Mouse (Mus musculus): ENCODE data around the gene Mad2l1bp. TPM values are rescaled to one million over a fixed set of nuclear protein-coding genes. Genes with fewer than 3 reads are reported as not detected.
A peak's percentile ranks its signal among the peaks of the same experiment; 100 is the strongest.

Gene Mad2l1bp
- polyA plus RNA-seq, 1 experiment from 2014 or later, result 28.1 TPM

DNA sequence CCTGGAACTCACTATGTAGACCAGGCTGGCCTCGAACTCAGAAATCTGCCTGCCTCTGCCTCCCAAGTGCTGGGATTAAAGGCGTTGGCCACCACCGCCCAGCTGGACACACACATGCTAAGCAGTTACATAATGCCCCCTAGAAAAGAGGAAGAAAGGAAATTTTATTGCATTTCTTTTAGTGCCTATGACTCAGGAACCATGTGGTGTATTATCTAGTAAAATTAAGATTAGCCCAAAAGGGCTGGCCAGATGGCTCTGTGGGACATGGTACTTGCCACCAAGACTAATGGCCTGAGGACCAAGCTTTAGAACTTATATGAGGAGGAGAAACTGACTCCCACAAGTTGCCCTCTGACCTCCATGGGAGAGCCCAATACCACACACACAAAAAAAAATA lies 13.5 kb downstream of the Mad2l1bp start:
- WGBS, result 91% methylated on average over 3 of the region's 3 CpGs
- Histone ChIP-seq H3K27me3 (replicated peaks; ENCODE audit: control insufficient read depth, insufficient read depth, low read length) (no peaks in the 10 kb centered on the region), H3K4me1 (ENCODE audit: control insufficient read depth, insufficient read depth, low read length) (peaks cover 13% of the 10 kb centered on the region), H3K4me3 (ENCODE audit: low read depth, low read length) (no peak overlapping the region), H3K9me3 (ENCODE audit: control insufficient read depth, low read length) (no peaks in the 10 kb centered on the region), H3K9ac (ENCODE audit: low read depth, low read length) (no peak overlapping the region), H3K36me3 (ENCODE audit: control insufficient read depth, insufficient read depth, low read length) (no peaks in the 10 kb centered on the region), H3K27ac (replicated peaks; ENCODE audit: low read depth, low read length) (no peak overlapping the region), H3K4me2 (ENCODE audit: low read depth, low read length) (no peak overlapping the region)
- DNase-seq (ENCODE audit: low spot score) (no peak), ATAC-seq (ENCODE audit: low read depth) (no peak)

GRCm38 (mm10) chr17:46138563-46139236 lies 14.7 kb downstream of the Mad2l1bp start:
- H3K4me1 ChIP-seq (ENCODE audit: control insufficient read depth, insufficient read depth, low read length), result peaks cover 7% of the 10 kb centered on the region; the same call in 1 of the 2 replicates
- no peak overlapping the region for H3K9ac ChIP-seq (ENCODE audit: low read depth, low read length)
- H3K9me3 ChIP-seq (ENCODE audit: control insufficient read depth, low read length), result no peaks in the 10 kb centered on the region
- no peaks in the 10 kb centered on the region for H3K36me3 ChIP-seq (ENCODE audit: control insufficient read depth, insufficient read depth, low read length)
- no peak overlapping the region for H3K4me2 ChIP-seq (ENCODE audit: low read depth, low read length)
- 69% methylated on average over 8 of the region's 8 CpGs for WGBS
- ATAC-seq (ENCODE audit: low read depth) (no peak), DNase-seq (ENCODE audit: low spot score) (no peak)
- no peak overlapping the region for H3K27ac ChIP-seq (replicated peaks; ENCODE audit: low read depth, low read length)
- no peaks in the 10 kb centered on the region for H3K27me3 ChIP-seq (replicated peaks; ENCODE audit: control insufficient read depth, insufficient read depth, low read length)
- no peak overlapping the region for H3K4me3 ChIP-seq (ENCODE audit: low read depth, low read length)

DNA sequence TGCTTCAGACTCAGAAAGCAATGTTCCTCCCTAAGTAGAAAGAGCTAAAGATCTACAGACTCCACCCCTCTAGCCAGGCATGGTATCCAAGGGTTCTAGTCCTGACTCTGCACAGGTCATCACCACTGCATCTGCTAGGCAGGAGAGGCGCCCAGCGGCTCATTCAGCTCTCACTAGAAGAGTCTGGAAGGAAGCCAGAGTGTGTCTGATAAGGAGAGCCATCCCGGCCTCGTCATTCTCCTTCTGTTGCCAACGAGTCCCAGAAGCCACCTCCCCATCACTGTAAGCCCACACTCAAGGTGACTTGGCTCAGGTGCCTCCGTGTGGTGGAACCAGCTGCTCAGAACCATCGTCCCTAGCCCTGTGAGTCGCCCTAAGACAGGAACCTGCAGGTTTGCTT lies 20.5 kb downstream of the Mad2l1bp start:
- no peaks in the 10 kb centered on the region for H3K27me3 ChIP-seq (replicated peaks; ENCODE audit: control insufficient read depth, insufficient read depth, low read length)
- DNase-seq (ENCODE audit: low spot score) (no peak), ATAC-seq (ENCODE audit: low read depth) (no peak)
- 80% methylated on average over 8 of the region's 8 CpGs for WGBS
- H3K4me1 ChIP-seq (ENCODE audit: control insufficient read depth, insufficient read depth, low read length), result no peaks in the 10 kb centered on the region
- no peak overlapping the region for H3K4me3 ChIP-seq (ENCODE audit: low read depth, low read length)
- H3K4me2 ChIP-seq (ENCODE audit: low read depth, low read length), result no peak overlapping the region
- H3K27ac ChIP-seq (replicated peaks; ENCODE audit: low read depth, low read length), result no peak overlapping the region
- peaks cover 15% of the 10 kb centered on the region for H3K36me3 ChIP-seq (ENCODE audit: control insufficient read depth, insufficient read depth, low read length)
- H3K9me3 ChIP-seq (ENCODE audit: control insufficient read depth, low read length), result no peaks in the 10 kb centered on the region
- H3K9ac ChIP-seq (ENCODE audit: low read depth, low read length), result no peak overlapping the region

GRCm38 (mm10) chr17:46132058-46132718 lies 21.2 kb downstream of the Mad2l1bp start:
- Histone ChIP-seq H3K9ac (ENCODE audit: low read depth, low read length) (no peak overlapping the region), H3K4me1 (ENCODE audit: control insufficient read depth, insufficient read depth, low read length) (no peaks in the 10 kb centered on the region), H3K27me3 (replicated peaks; ENCODE audit: control insufficient read depth, insufficient read depth, low read length) (no peaks in the 10 kb centered on the region), H3K4me3 (ENCODE audit: low read depth, low read length) (no peak overlapping the region), H3K4me2 (ENCODE audit: low read depth, low read length) (no peak overlapping the region), H3K36me3 (ENCODE audit: control insufficient read depth, insufficient read depth, low read length) (peaks cover 21% of the 10 kb centered on the region), H3K27ac (replicated peaks; ENCODE audit: low read depth, low read length) (no peak overlapping the region), H3K9me3 (ENCODE audit: control insufficient read depth, low read length) (no peaks in the 10 kb centered on the region)
- ATAC-seq (ENCODE audit: low read depth) (peak; percentile 31), DNase-seq (ENCODE audit: low spot score) (peak; percentile 73)
- 18% methylated on average over 12 of the region's 12 CpGs for WGBS

DNA sequence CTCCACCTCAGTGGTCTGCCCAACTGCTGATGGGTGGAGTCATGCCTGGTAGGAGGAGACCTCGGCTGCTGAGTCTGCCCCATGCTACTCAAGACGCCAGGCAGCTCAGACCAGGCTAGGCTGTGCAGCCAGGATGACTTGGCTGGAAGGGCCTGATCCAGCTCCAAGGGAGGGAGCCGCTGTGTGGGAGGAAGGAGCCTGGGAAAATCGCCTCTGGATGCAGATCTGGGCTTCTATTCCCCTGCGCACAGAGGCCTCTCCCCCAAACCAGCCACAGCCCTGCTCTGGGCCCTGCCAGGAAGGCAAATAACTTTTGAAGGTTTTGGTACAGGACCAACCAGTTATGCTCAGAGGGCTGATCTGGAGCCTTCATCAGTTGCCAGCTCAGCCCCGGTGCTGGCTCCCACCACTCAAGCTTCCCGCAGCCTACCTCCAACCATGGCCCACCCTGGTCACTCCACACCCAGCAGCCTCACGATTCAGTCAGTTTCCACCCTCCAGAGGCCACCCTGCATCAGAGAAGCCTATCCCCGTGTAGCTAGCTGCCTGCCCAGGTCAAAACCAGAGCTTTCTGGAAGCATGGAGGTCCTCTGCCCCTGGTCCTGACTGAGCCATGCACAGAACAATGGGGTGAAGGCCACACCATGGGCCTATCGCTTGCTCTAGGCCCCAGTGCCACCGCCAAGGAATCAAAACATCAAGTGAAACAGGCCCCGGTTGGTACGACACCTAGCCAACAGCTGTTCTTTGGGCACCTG lies 23.4 kb downstream of the Mad2l1bp start:
- Histone ChIP-seq H3K27ac (replicated peaks; ENCODE audit: low read depth, low read length) (no peak overlapping the region), H3K9me3 (ENCODE audit: control insufficient read depth, low read length) (no peaks in the 10 kb centered on the region), H3K27me3 (replicated peaks; ENCODE audit: control insufficient read depth, insufficient read depth, low read length) (no peaks in the 10 kb centered on the region), H3K4me2 (ENCODE audit: low read depth, low read length) (no peak overlapping the region), H3K36me3 (ENCODE audit: control insufficient read depth, insufficient read depth, low read length) (peaks cover 44% of the 10 kb centered on the region), H3K4me3 (ENCODE audit: low read depth, low read length) (no peak overlapping the region), H3K9ac (ENCODE audit: low read depth, low read length) (no peak overlapping the region), H3K4me1 (ENCODE audit: control insufficient read depth, insufficient read depth, low read length) (no peaks in the 10 kb centered on the region)
- ATAC-seq (ENCODE audit: low read depth) (peak; percentile 67), DNase-seq (ENCODE audit: low spot score) (peak; percentile 50)
- 79% methylated on average over 13 of the region's 13 CpGs for WGBS

- no peaks in the 10 kb centered on the region for H3K27me3 ChIP-seq (replicated peaks; ENCODE audit: control insufficient read depth, insufficient read depth, low read length)
- H3K36me3 ChIP-seq (ENCODE audit: control insufficient read depth, insufficient read depth, low read length), result peaks cover 64% of the 10 kb centered on the region
- H3K4me2 ChIP-seq (ENCODE audit: low read depth, low read length), result no peak overlapping the region
- ATAC-seq (ENCODE audit: low read depth), result no peak
- no peak overlapping the region for H3K27ac ChIP-seq (replicated peaks; ENCODE audit: low read depth, low read length)
- H3K4me1 ChIP-seq (ENCODE audit: control insufficient read depth, insufficient read depth, low read length), result no peaks in the 10 kb centered on the region
- no peak overlapping the region for H3K9ac ChIP-seq (ENCODE audit: low read depth, low read length)
- H3K4me3 ChIP-seq (ENCODE audit: low read depth, low read length), result no peak overlapping the region
- no peak for DNase-seq (ENCODE audit: low spot score)
- H3K9me3 ChIP-seq (ENCODE audit: control insufficient read depth, low read length), result no peaks in the 10 kb centered on the region
- 68% methylated on average over 6 of the region's 6 CpGs for WGBS
Observed at GRCm38 (mm10) chr17:46127814-46128493, 25.4 kb downstream of the Mad2l1bp start.

GRCm38 (mm10) chr17:46126608-46127007 lies 26.7 kb downstream of the Mad2l1bp start:
- Histone ChIP-seq H3K4me1 (ENCODE audit: control insufficient read depth, insufficient read depth, low read length) (no peaks in the 10 kb centered on the region), H3K9me3 (ENCODE audit: control insufficient read depth, low read length) (no peaks in the 10 kb centered on the region), H3K4me2 (ENCODE audit: low read depth, low read length) (no peak overlapping the region), H3K9ac (ENCODE audit: low read depth, low read length) (no peak overlapping the region; the same call in 1 of the 2 replicates), H3K36me3 (ENCODE audit: control insufficient read depth, insufficient read depth, low read length) (peaks cover 75% of the 10 kb centered on the region), H3K27ac (replicated peaks; ENCODE audit: low read depth, low read length) (no peak overlapping the region), H3K4me3 (ENCODE audit: low read depth, low read length) (no peak overlapping the region), H3K27me3 (replicated peaks; ENCODE audit: control insufficient read depth, insufficient read depth, low read length) (no peaks in the 10 kb centered on the region)
- WGBS, result 80% methylated on average over 6 of the region's 6 CpGs
- ATAC-seq (ENCODE audit: low read depth) (no peak), DNase-seq (ENCODE audit: low spot score) (no peak)

GRCm38 (mm10) chr17:46123953-46124700 lies 29.2 kb downstream of the Mad2l1bp start:
- WGBS, result 87% methylated on average over 12 of the region's 12 CpGs
- no peak for DNase-seq (ENCODE audit: low spot score)
- no peaks in the 10 kb centered on the region for H3K4me1 ChIP-seq (ENCODE audit: control insufficient read depth, insufficient read depth, low read length)

More at GRCm38 (mm10) chr17:46123953-46124700, 29.2 kb downstream of the Mad2l1bp start:
- Histone ChIP-seq H3K36me3 (ENCODE audit: control insufficient read depth, insufficient read depth, low read length) (peaks cover 79% of the 10 kb centered on the region), H3K4me3 (ENCODE audit: low read depth, low read length) (no peak overlapping the region), H3K9ac (ENCODE audit: low read depth, low read length) (no peak overlapping the region), H3K27ac (replicated peaks; ENCODE audit: low read depth, low read length) (no peak overlapping the region), H3K27me3 (replicated peaks; ENCODE audit: control insufficient read depth, insufficient read depth, low read length) (no peaks in the 10 kb centered on the region), H3K9me3 (ENCODE audit: control insufficient read depth, low read length) (no peaks in the 10 kb centered on the region), H3K4me2 (ENCODE audit: low read depth, low read length) (no peak overlapping the region)
- no peak for ATAC-seq (ENCODE audit: low read depth)
